Mouse (Mus musculus) inflammation-experienced regulatory T-cells, adult 6 months (primary cell): ENCODE results near the gene Gm42791. TPM values are rescaled to one million over a fixed set of nuclear protein-coding genes. Genes with fewer than 3 reads are reported as not detected.

Source experiments
- ATAC-seq: one replicate; pipeline ENCODE4 v1.8.0; 2017
- polyA plus RNA-seq, 3 experiments: library from polyadenylated mRNA; unstranded; fragments of 100-300 nt; shearing (Covaris generic); gene quantifications; one replicate each; pipeline ENCODE4 v1.2.1; 2017

The Gm42791 gene
- polyA plus RNA-seq, 3 experiments from 2014 or later: not detected

GRCm38 (mm10) chr5:148952419-148952818 is 42.5 kb downstream of the Gm42791 start:
- ATAC-seq: no peak

GRCm38 (mm10) chr5:148951360-148951759 is 43.6 kb downstream of the Gm42791 start:
- no peak for ATAC-seq

GRCm38 (mm10) chr5:148950064-148950463 is 44.9 kb downstream of the Gm42791 start:
- no peak for ATAC-seq

GRCm38 (mm10) chr5:148948577-148948976 is 46.4 kb downstream of the Gm42791 start:
- no peak for ATAC-seq

GRCm38 (mm10) chr5:148947412-148947811 is 47.5 kb downstream of the Gm42791 start:
- no peak for ATAC-seq

- ATAC-seq: no peak
Observed at GRCm38 (mm10) chr5:148946787-148947186, 48.2 kb downstream of the Gm42791 start.

- no peak for ATAC-seq
Observed at GRCm38 (mm10) chr5:148945735-148946134, 49.2 kb downstream of the Gm42791 start.

GRCm38 (mm10) chr5:148944024-148944423 is 50.9 kb downstream of the Gm42791 start:
- ATAC-seq: no peak

GRCm38 (mm10) chr5:148943444-148943843 is 51.5 kb downstream of the Gm42791 start:
- no peak for ATAC-seq

GRCm38 (mm10) chr5:148942957-148943356 is 52.0 kb downstream of the Gm42791 start:
- ATAC-seq: no peak

GRCm38 (mm10) chr5:148942305-148942704 is 52.6 kb downstream of the Gm42791 start:
- no peak for ATAC-seq

- no peak for ATAC-seq
Observed at GRCm38 (mm10) chr5:148941867-148942266, 53.1 kb downstream of the Gm42791 start.

- ATAC-seq: no peak
Observed at GRCm38 (mm10) chr5:148939948-148940382, 55.0 kb downstream of the Gm42791 start.

GRCm38 (mm10) chr5:148936516-148936951 is 58.4 kb downstream of the Gm42791 start:
- ATAC-seq: no peak

GRCm38 (mm10) chr5:148935871-148936270 is 59.1 kb downstream of the Gm42791 start:
- no peak for ATAC-seq

- ATAC-seq: no peak
Observed at GRCm38 (mm10) chr5:148935071-148935821, 59.7 kb downstream of the Gm42791 start.

- no peak for ATAC-seq
Observed at GRCm38 (mm10) chr5:148934457-148934856, 60.5 kb downstream of the Gm42791 start.

- no peak for ATAC-seq
Observed at GRCm38 (mm10) chr5:148933767-148934166, 61.2 kb downstream of the Gm42791 start.

GRCm38 (mm10) chr5:148931301-148931700 is 63.6 kb downstream of the Gm42791 start:
- ATAC-seq: no peak

GRCm38 (mm10) chr5:148929116-148929449 is 65.9 kb downstream of the Gm42791 start, which contains the start of gene Katnal1:
Gene Katnal1, minus strand, starts transcription at chr5:148929320.
- ATAC-seq: no peak

GRCm38 (mm10) chr5:148928382-148929115 is 66.4 kb downstream of the Gm42791 start:
- ATAC-seq: peak; percentile 96

- no peak for ATAC-seq
Observed at GRCm38 (mm10) chr5:148927717-148928223, 67.2 kb downstream of the Gm42791 start.

GRCm38 (mm10) chr5:148924586-148924985 is 70.4 kb downstream of the Gm42791 start:
- ATAC-seq: no peak

GRCm38 (mm10) chr5:148924051-148924450 is 70.9 kb downstream of the Gm42791 start:
- no peak for ATAC-seq
